Mouse (Mus musculus) CH12.LX (cell line): ENCODE data around the gene Adora3. TPM values are rescaled to one million over a fixed set of nuclear protein-coding genes. Genes with fewer than 3 reads are reported as not detected.

Experiments
- DNase-seq: peaks from one replicate; pipeline ENCODE4 v3.0.0-alpha.2; 2013; ENCODE audit errors: extremely low read depth
- H3K27ac ChIP-seq: 2 replicates; pipeline ENCODE4 v1.5.1; 2012; ENCODE audit warnings: low read depth, mild to moderate bottlenecking, control low read depth, moderate library complexity; ENCODE audit not compliant: insufficient read depth
- H3K27me3 ChIP-seq: replicated peaks from 2 replicates; pipeline ENCODE3; 2012; ENCODE audit warnings: inconsistent platforms
- H3K36me3 ChIP-seq, 2 experiments: replicated peaks in 1 of 2; 2 replicates each; pipeline versions ENCODE3 to v1.6.1; 2012; ENCODE audit warnings: inconsistent platforms in 1 of 2, low read length in 1 of 2, mild to moderate bottlenecking in 1 of 2, mixed read lengths in 1 of 2, moderate library complexity in 1 of 2; ENCODE audit not compliant: control insufficient read depth in 1 of 2, insufficient read depth in 1 of 2
- H3K4me1 ChIP-seq, 2 experiments: 2 replicates each; pipeline ENCODE4 v1.6.1; 2012; ENCODE audit warnings: inconsistent platforms in 1 of 2, moderate library complexity in 1 of 2; ENCODE audit not compliant: insufficient read depth in 2 of 2, control insufficient read depth in 1 of 2
- H3K4me2 ChIP-seq: 2 replicates; pipeline ENCODE4 v1.6.1; 2012; ENCODE audit warnings: low read depth, mild to moderate bottlenecking, control low read depth; ENCODE audit not compliant: poor library complexity, insufficient read depth, severe bottlenecking
- H3K4me3 ChIP-seq, 3 experiments: fragments of 150-350 bp in 1 of 3; sonication (generic) in 1 of 3; replicated peaks in 1 of 3; 2 replicates each; pipeline versions ENCODE3 to v1.5.1; 2011 to 2012; ENCODE audit warnings: low read depth in 2 of 3, low read length in 2 of 3, mild to moderate bottlenecking in 2 of 3, moderate library complexity in 2 of 3, control low read depth in 1 of 3, improper control_type of control experiment in 1 of 3, inconsistent platforms in 1 of 3, mixed read lengths in 1 of 3; ENCODE audit not compliant: poor library complexity in 1 of 3
- H3K79me2 ChIP-seq: replicated peaks from 2 replicates; pipeline ENCODE4 v1.6.1; 2012; ENCODE audit warnings: mild to moderate bottlenecking, moderate library complexity; ENCODE audit not compliant: control insufficient read depth, poor library complexity, insufficient read depth, severe bottlenecking; ENCODE audit errors: extremely low read depth
- H3K9ac ChIP-seq: 2 replicates; pipeline ENCODE4 v1.6.1; 2012; ENCODE audit warnings: low read depth, mild to moderate bottlenecking, control low read depth, moderate library complexity; ENCODE audit not compliant: insufficient read depth
- H3K9me3 ChIP-seq: replicated peaks from 2 replicates; pipeline ENCODE3; 2012; ENCODE audit warnings: low read length, inconsistent platforms, mixed read lengths
- CTCF ChIP-seq, 2 experiments: IDR thresholded peaks in 1 of 2; conservative IDR thresholded peaks in 1 of 2; 2 replicates each; pipeline ENCODE4 v1.5.1; 2011 to 2012; ENCODE audit warnings: low read depth in 2 of 2, low read length in 2 of 2, improper control_type of control experiment in 1 of 2, inconsistent platforms in 1 of 2, mild to moderate bottlenecking in 1 of 2, moderate library complexity in 1 of 2
- ETS1 ChIP-seq: conservative IDR thresholded peaks from 2 replicates; pipeline ENCODE4 v1.6.1; 2012; ENCODE audit warnings: low read depth, mild to moderate bottlenecking, inconsistent platforms, low read length, improper control_type of control experiment, moderate library complexity
- GABPA ChIP-seq: IDR thresholded peaks from 2 replicates; pipeline ENCODE4 v1.6.1; 2012; ENCODE audit warnings: low read depth, low read length, improper control_type of control experiment, inconsistent platforms; ENCODE audit not compliant: insufficient replicate concordance
- IRF4 ChIP-seq: IDR thresholded peaks from 2 replicates; pipeline ENCODE4 v1.6.1; 2014; ENCODE audit warnings: low read depth, mild to moderate bottlenecking, inconsistent platforms, low read length, improper control_type of control experiment
- JUN ChIP-seq: IDR thresholded peaks from 2 replicates; pipeline ENCODE4 v1.6.1; 2011; ENCODE audit warnings: low read depth, mild to moderate bottlenecking, low read length, improper control_type of control experiment, moderate library complexity; ENCODE audit not compliant: insufficient read depth
- MAX ChIP-seq: IDR thresholded peaks from 2 replicates; pipeline ENCODE4 v1.6.1; 2011; ENCODE audit warnings: low read length, improper control_type of control experiment
- MXI1 ChIP-seq: IDR thresholded peaks from 2 replicates; pipeline ENCODE4 v1.6.1; 2011; ENCODE audit warnings: mild to moderate bottlenecking, low read depth, low read length, improper control_type of control experiment
- NRF1 ChIP-seq: IDR thresholded peaks from 2 replicates; pipeline ENCODE4 v1.6.1; 2014; ENCODE audit warnings: low read depth, mild to moderate bottlenecking, inconsistent platforms, low read length, improper control_type of control experiment, moderate library complexity
- POLR2AphosphoS2 ChIP-seq: IDR thresholded peaks from 2 replicates; pipeline ENCODE4 v1.6.1; 2011; ENCODE audit warnings: low read depth, low read length, improper control_type of control experiment
- RAD21 ChIP-seq: IDR thresholded peaks from 2 replicates; pipeline ENCODE4 v1.6.1; 2011; ENCODE audit warnings: low read depth, mild to moderate bottlenecking, low read length, improper control_type of control experiment, moderate library complexity
- TBP ChIP-seq: conservative IDR thresholded peaks from 2 replicates; pipeline ENCODE4 v1.6.1; 2011; ENCODE audit warnings: low read depth, low read length, improper control_type of control experiment
- dilution Hi-C: fragments of 300-500 bp; cut with MboI; formaldehyde crosslinking; loops from 2 replicates; pipeline ENCODE4 v1.14.3; 2020; ENCODE audit warnings: low sequenced_read_pairs; ENCODE audit not compliant: extremely low pct_unique_long_range_greater_than_20kb, extremely low pct_ligation_motif_present
- in situ Hi-C: fragments of 300-500 bp; cut with MboI; formaldehyde crosslinking; loops from 3 replicates; pipeline ENCODE4 v1.14.3; 2019; ENCODE audit warnings: low sequenced_read_pairs, low pct_ligation_motif_present, low pct_unique_long_range_greater_than_20kb, mixed read lengths
- polyA plus RNA-seq: library from polyadenylated mRNA; unstranded; fragments of >175 nt; gene quantifications from 2 replicates; pipeline ENCODE4 v1.2.1, GENCODE M21; 2012; ENCODE audit warnings: low read depth; ENCODE audit not compliant: insufficient read length
- total RNA-seq, 2 experiments: library from RNA; depleted of rRNA; stranded (reverse); fragments of 300-350 nt in 1 of 2; fragments of >200 nt in 1 of 2; gene quantifications; 2 replicates each; pipeline ENCODE4 v1.2.3; 2012 to 2014

The Adora3 gene
- total and polyA plus RNA-seq, 3 experiments: 0.54 to 1.4 (median 1.1) TPM

- H3K27me3 ChIP-seq: no peaks in the 10 kb centered on the region
- no peaks in the 10 kb centered on the region for H3K36me3 ChIP-seq
- dilution Hi-C loops (no loop called here), in situ Hi-C loops (no loop called here)
- no peak overlapping the region for H3K4me3 ChIP-seq
- H3K4me2 ChIP-seq: no peak overlapping the region
- H3K79me2 ChIP-seq: no peaks in the 10 kb centered on the region
- no peak overlapping the region for H3K27ac ChIP-seq
- TF ChIP-seq NRF1 (no peak), POLR2AphosphoS2 (no peak), MAX (no peak), CTCF (conservative IDR thresholded peaks at IDR 0.05 in 1 of 2, IDR thresholded peaks at IDR 0.05 in 1 of 2; ENCODE audit: low read depth in 2 of 2, low read length in 2 of 2) (no peak), TBP (no peak), IRF4 (no peak), RAD21 (no peak)
- H3K9ac ChIP-seq: no peak overlapping the region
- H3K4me1 ChIP-seq: peaks cover 3 to 9% of the 10 kb centered on the region in 2 experiments; a peak in 3 of 4 replicates
- DNase-seq: no peak
- no peaks in the 10 kb centered on the region for H3K9me3 ChIP-seq
Measured at GRCm38 (mm10) chr3:105877252-105877803, 6.7 kb downstream of the Adora3 start.

DNA sequence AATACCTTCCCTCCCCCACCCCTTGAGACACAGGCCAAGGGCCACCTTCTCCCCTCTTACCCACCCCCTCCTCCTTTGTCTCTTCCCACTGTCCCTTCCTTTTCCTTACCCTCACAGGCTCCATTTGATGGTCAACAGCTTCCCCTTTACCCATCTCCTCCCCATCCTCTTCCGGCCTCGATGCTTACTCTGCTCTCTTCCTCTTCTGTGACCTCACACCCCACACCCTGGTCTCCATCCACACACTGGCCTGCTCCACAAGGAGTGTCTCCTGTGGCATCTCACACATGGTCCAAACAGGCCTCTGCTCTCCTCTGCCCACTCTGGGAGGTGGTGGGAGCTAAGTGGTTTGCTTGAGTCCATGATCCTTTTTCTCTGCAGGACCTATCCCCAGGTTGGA lies 7.3 kb downstream of the Adora3 start:
- DNase-seq: no peak
- in situ Hi-C loops: no loop called here

DNA sequence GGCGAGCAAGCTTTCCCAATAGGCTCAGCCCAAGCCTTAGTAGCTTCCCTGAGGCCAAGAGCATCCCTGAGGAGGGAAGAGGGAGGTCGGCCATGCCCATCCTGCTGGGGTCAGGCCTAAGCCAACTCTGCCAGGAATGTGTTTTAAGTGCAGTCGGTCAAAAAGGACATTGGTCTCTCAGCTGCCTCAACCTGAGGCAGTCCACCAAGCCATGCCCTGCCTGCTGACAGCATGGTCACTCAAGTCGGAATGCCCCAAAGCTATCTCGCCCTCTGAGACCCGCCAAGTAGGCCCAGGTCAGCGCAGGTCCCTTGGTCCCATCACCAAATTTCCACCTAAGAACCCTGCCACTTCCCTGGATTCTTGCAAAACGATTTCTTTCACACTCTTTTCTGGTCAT lies 8.1 kb downstream of the Adora3 start:
- H3K4me1 ChIP-seq: peaks cover 3 to 7% of the 10 kb centered on the region in 2 experiments; a peak in 3 of 4 replicates
- no peaks in the 10 kb centered on the region for H3K9me3 ChIP-seq
- H3K27ac ChIP-seq: no peak overlapping the region
- DNase-seq: no peak
- H3K36me3 ChIP-seq: no peaks in the 10 kb centered on the region
- in situ Hi-C loops (no loop called here), dilution Hi-C loops (no loop called here)
- no peak overlapping the region for H3K9ac ChIP-seq
- TF ChIP-seq JUN: no peak
- no peak overlapping the region for H3K4me2 ChIP-seq
- H3K79me2 ChIP-seq: no peaks in the 10 kb centered on the region
- no peaks in the 10 kb centered on the region for H3K27me3 ChIP-seq
- H3K4me3 ChIP-seq: no peak overlapping the region

More for the DNA sequence above, 7.3 kb downstream of the Adora3 start:
- Histone ChIP-seq H3K9ac (no peak overlapping the region), H3K4me1 (peaks cover 3 to 7% of the 10 kb centered on the region in 2 experiments; a peak in 3 of 4 replicates), H3K36me3 (no peaks in the 10 kb centered on the region), H3K27me3 (no peaks in the 10 kb centered on the region), H3K79me2 (no peaks in the 10 kb centered on the region), H3K4me2 (no peak overlapping the region), H3K9me3 (no peaks in the 10 kb centered on the region), H3K4me3 (no peak overlapping the region), H3K27ac (no peak overlapping the region)
- dilution Hi-C loops: no loop called here
- TF ChIP-seq GABPA (no peak), NRF1 (no peak), ETS1 (no peak), MXI1 (no peak), RAD21 (no peak)
